Mouse (Mus musculus): ENCODE measurements at regions not wholly inside any gene's neighbourhood (a gene's known extent, or its start where the extent isn't known, plus 50 kb on each side); places are given as distances from the start of the nearest gene placed in this dataset.

DNA sequence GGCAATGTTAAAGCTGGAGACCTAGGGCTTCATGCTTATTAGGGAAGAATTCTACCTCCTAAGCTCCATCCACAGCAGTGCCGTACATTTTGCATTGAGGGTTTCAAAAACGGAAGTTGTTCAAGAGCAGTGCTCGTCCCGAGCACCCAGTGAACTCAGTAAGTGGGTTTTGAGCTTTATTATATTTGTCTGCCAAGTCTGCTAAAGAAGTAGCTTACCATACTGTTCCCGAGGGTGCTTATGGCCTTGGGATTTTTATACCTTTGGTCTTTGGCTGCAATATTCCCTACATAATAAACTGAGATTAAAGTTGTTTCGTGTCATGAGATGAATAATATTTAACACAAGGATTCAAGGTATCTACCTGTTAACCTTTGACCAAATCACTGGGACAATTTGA lies 195.2 kb downstream of the Klf5 start:
- no peaks in the 10 kb centered on the region for H3K9me3 ChIP-seq (ENCODE audit: control insufficient read depth, low read length)
- peak; percentile 59 for ATAC-seq
- no peaks in the 10 kb centered on the region for H3K36me3 ChIP-seq (ENCODE audit: control insufficient read depth, insufficient read depth, low read length)
- H3K4me3 ChIP-seq (ENCODE audit: low read length): no peak overlapping the region
- 0 out of 2 replicates have a peak, but pooled peaks cover 3% of the 10 kb centered on the region for H3K4me1 ChIP-seq (ENCODE audit: control insufficient read depth, insufficient read depth, low read length)
- no peak overlapping the region for H3K4me2 ChIP-seq (ENCODE audit: low read depth, low read length)
- 80% methylated on average over 6 of the region's 6 CpGs for WGBS
- H3K27me3 ChIP-seq (replicated peaks; ENCODE audit: control insufficient read depth, insufficient read depth, low read length): no peaks in the 10 kb centered on the region
- peak overlapping the region; percentile 48 for H3K27ac ChIP-seq (ENCODE audit: low read length)
- no peak overlapping the region for H3K9ac ChIP-seq (ENCODE audit: low read depth, low read length)

DNA sequence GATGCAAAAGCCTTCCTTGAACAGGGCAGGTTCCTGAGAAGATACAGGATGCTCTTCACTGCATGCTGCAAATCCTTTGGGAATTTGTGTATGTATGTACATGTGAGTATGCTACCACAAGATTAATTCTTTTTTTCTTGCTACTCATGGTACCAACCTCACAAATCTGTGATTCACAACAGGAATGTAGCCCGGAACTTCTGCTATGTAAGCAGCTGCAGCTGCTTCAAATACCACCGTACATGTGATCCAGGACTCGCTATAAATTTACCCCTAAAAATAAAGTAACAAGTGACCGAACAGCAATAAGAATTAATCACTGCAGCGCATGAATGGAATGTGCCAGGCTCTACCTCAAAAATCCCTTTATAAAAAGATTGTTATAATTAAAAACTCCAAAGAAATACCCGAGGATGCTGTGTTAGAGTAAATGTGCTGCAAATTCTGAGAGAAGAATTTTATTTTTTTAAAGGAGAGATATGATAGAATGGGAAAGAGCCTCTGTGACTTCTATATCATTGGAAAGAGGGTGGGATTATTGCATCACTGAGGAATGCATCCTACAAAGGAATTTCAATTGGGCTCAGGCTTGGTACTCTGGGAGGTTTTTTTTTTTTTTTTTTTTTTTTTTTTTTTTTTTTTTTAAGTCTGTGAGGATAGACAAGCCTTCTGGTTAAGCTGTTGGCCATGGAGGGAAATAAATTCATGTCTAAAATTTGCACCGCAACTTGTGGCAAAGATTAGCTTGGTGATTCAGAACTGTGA lies 201.2 kb downstream of the Klf5 start:
- no peak overlapping the region for H3K27ac ChIP-seq (ENCODE audit: low read length)
- H3K9ac ChIP-seq (ENCODE audit: low read depth, low read length): no peak overlapping the region
- no peaks in the 10 kb centered on the region for H3K4me1 ChIP-seq (ENCODE audit: control insufficient read depth, insufficient read depth, low read length)
- H3K4me3 ChIP-seq (ENCODE audit: low read length): no peak overlapping the region
- ATAC-seq: no peak
- WGBS: 80% methylated on average over 7 of the region's 7 CpGs
- H3K27me3 ChIP-seq (replicated peaks; ENCODE audit: control insufficient read depth, insufficient read depth, low read length): no peaks in the 10 kb centered on the region
- H3K4me2 ChIP-seq (ENCODE audit: low read depth, low read length): no peak overlapping the region
- no peaks in the 10 kb centered on the region for H3K36me3 ChIP-seq (ENCODE audit: control insufficient read depth, insufficient read depth, low read length)
- peaks cover 5% of the 10 kb centered on the region; the same call in 1 of the 2 replicates for H3K9me3 ChIP-seq (ENCODE audit: control insufficient read depth, low read length)

DNA sequence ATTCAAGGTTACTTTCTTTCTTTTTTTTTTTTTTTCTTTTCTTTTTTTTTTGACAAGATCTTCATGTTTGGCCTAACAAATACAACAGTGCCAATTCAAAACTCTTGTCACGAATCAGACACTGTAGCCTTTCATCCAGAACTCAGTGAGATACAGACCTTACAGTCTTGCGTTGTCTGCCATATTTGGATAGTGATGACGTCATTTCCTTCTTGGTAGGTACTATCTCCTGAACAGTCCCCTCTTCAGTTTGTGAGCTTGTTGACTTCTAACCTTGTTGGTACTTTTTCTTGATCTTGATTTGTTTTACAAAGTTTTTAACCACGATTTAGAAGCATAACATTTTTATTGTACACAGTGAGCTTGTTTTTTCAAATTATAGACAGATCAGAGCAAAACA lies 206.4 kb downstream of the Klf5 start:
- WGBS: 76% methylated on average over 4 of the region's 4 CpGs
- Histone ChIP-seq H3K4me2 (ENCODE audit: low read depth, low read length) (no peak overlapping the region), H3K9ac (ENCODE audit: low read depth, low read length) (no peak overlapping the region), H3K9me3 (ENCODE audit: control insufficient read depth, low read length) (peaks cover 5% of the 10 kb centered on the region; the same call in 1 of the 2 replicates), H3K36me3 (ENCODE audit: control insufficient read depth, insufficient read depth, low read length) (no peaks in the 10 kb centered on the region), H3K27me3 (replicated peaks; ENCODE audit: control insufficient read depth, insufficient read depth, low read length) (no peaks in the 10 kb centered on the region), H3K27ac (ENCODE audit: low read length) (no peak overlapping the region), H3K4me1 (ENCODE audit: control insufficient read depth, insufficient read depth, low read length) (no peaks in the 10 kb centered on the region), H3K4me3 (ENCODE audit: low read length) (no peak overlapping the region)
- ATAC-seq: no peak

DNA sequence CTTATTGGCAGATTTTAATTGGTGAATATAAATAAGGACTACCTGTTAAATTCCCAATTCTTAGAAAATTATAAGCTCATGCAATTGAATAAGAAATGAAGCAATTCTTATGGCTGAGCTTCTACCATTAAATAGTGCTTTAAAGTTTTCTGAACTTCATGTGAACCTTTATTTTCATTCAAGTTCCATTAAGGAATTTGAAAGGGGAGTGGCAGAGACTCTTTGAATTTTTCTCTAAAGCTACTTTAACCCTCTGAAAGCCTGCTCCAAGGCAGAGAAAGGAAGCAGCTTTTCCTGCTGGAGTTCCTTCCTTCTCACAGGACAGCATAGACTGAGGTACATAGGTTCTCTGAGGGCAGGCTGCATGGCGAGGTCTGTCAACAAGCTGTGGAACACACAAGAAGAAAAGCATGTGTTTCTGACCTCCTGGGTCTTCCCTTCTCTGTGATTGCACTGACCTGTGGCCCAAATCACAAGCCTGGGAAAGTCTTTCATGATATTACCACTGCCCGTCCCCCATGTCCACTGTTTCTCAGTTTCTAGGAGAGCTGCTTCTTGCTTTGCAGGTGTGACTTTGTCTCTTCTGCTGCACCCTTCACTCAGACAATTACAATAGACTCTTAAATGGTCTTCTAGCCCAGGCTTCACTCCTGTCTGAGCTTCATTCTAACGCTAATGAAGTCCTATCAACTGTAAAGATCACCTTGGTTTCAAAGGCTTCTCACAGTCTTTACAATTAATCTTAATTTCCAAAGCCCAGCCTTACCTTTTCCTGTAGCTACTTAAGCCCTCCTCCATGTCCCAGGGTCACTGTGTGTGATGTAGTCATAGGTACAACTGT lies 211.4 kb downstream of the Klf5 start:
- no peaks in the 10 kb centered on the region for H3K9me3 ChIP-seq (ENCODE audit: control insufficient read depth, low read length)
- no peak overlapping the region for H3K4me3 ChIP-seq (ENCODE audit: low read length)
- no peak overlapping the region for H3K27ac ChIP-seq (ENCODE audit: low read length)
- H3K4me1 ChIP-seq (ENCODE audit: control insufficient read depth, insufficient read depth, low read length): no peaks in the 10 kb centered on the region
- H3K4me2 ChIP-seq (ENCODE audit: low read depth, low read length): no peak overlapping the region
- WGBS: 68% methylated on average over 3 of the region's 3 CpGs
- ATAC-seq: no peak
- H3K36me3 ChIP-seq (ENCODE audit: control insufficient read depth, insufficient read depth, low read length): no peaks in the 10 kb centered on the region
- H3K27me3 ChIP-seq (replicated peaks; ENCODE audit: control insufficient read depth, insufficient read depth, low read length): no peaks in the 10 kb centered on the region
- no peak overlapping the region for H3K9ac ChIP-seq (ENCODE audit: low read depth, low read length)

DNA sequence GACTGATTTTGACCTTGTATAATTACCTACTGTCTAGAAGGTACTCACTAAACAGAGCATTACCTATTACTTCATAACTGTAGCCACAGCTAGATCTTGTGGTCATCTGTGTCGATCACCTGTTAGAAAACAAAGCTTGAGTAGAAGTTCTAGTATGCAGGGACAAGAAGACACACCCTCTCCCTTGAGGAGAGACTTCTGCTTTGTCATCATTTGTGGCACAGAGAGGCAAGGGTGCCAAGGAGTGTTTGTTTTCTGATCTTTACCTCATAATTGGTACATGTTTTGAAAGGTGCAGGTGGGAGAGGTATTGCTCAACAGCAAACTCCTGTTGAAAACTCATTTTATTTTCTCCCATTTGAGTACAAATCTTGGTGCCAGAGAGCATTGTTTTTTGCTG lies 217.0 kb downstream of the Klf5 start:
- Histone ChIP-seq H3K9me3 (ENCODE audit: control insufficient read depth, low read length) (no peaks in the 10 kb centered on the region), H3K36me3 (ENCODE audit: control insufficient read depth, insufficient read depth, low read length) (no peaks in the 10 kb centered on the region), H3K4me3 (ENCODE audit: low read length) (no peak overlapping the region), H3K27me3 (replicated peaks; ENCODE audit: control insufficient read depth, insufficient read depth, low read length) (no peaks in the 10 kb centered on the region), H3K27ac (ENCODE audit: low read length) (no peak overlapping the region), H3K4me1 (ENCODE audit: control insufficient read depth, insufficient read depth, low read length) (no peaks in the 10 kb centered on the region), H3K4me2 (ENCODE audit: low read depth, low read length) (no peak overlapping the region), H3K9ac (ENCODE audit: low read depth, low read length) (no peak overlapping the region)
- ATAC-seq: no peak
- 87% methylated on average over 1 of the region's 1 CpGs for WGBS

DNA sequence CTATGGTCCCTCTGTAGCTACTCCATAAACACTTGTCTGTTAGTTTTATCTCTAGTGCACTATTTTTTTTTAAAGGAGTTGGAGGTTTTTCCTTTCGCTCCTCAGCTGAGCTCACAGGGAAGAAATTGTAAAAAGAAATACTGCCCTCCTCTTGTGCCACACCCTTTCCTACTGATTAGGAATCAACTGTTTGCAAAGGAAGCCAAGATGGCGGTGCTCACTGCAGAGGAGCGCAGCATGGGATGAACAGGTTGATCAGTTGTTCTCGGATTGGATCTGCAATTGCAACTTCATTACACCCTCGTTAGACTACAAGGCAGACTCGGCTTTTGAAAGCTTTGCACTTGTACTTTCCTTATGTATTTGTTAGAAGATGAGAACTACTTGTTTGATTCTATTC lies 218.2 kb downstream of the Klf5 start:
- H3K4me2 ChIP-seq (ENCODE audit: low read depth, low read length): no peak overlapping the region
- H3K4me3 ChIP-seq (ENCODE audit: low read length): no peak overlapping the region
- H3K9ac ChIP-seq (ENCODE audit: low read depth, low read length): no peak overlapping the region
- 73% methylated on average over 6 of the region's 6 CpGs for WGBS
- H3K27me3 ChIP-seq (replicated peaks; ENCODE audit: control insufficient read depth, insufficient read depth, low read length): no peaks in the 10 kb centered on the region
- no peaks in the 10 kb centered on the region for H3K9me3 ChIP-seq (ENCODE audit: control insufficient read depth, low read length)
- no peaks in the 10 kb centered on the region for H3K4me1 ChIP-seq (ENCODE audit: control insufficient read depth, insufficient read depth, low read length)
- H3K36me3 ChIP-seq (ENCODE audit: control insufficient read depth, insufficient read depth, low read length): no peaks in the 10 kb centered on the region
- peak; percentile 64; the same call in 1 of the 2 replicates for ATAC-seq
- no peak overlapping the region for H3K27ac ChIP-seq (ENCODE audit: low read length)

DNA sequence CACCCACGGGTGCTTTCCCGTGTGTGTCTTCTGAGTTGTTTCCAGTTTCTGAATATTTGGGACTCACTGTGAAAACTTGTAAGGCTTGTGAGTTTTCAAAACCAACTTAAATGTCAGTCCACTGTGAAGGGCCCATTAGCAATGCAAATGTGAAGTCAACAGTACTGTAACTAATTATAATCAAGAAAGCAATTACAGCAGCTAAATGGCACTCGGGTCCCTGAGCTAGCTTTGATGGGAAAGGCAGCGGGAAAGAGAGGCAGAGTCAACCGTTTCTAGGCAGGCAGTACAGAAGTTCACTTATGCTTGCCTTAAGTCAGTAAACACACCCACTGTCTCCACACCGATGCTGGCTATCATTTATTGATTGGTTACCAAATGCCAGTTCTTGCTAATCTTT lies 221.9 kb downstream of the Klf5 start:
- Histone ChIP-seq H3K27ac (ENCODE audit: low read length) (no peak overlapping the region), H3K4me2 (ENCODE audit: low read depth, low read length) (no peak overlapping the region), H3K9me3 (ENCODE audit: control insufficient read depth, low read length) (no peaks in the 10 kb centered on the region), H3K27me3 (replicated peaks; ENCODE audit: control insufficient read depth, insufficient read depth, low read length) (no peaks in the 10 kb centered on the region), H3K4me3 (ENCODE audit: low read length) (no peak overlapping the region), H3K36me3 (ENCODE audit: control insufficient read depth, insufficient read depth, low read length) (no peaks in the 10 kb centered on the region), H3K4me1 (ENCODE audit: control insufficient read depth, insufficient read depth, low read length) (no peaks in the 10 kb centered on the region), H3K9ac (ENCODE audit: low read depth, low read length) (no peak overlapping the region)
- 62% methylated on average over 6 of the region's 6 CpGs for WGBS
- ATAC-seq: no peak

DNA sequence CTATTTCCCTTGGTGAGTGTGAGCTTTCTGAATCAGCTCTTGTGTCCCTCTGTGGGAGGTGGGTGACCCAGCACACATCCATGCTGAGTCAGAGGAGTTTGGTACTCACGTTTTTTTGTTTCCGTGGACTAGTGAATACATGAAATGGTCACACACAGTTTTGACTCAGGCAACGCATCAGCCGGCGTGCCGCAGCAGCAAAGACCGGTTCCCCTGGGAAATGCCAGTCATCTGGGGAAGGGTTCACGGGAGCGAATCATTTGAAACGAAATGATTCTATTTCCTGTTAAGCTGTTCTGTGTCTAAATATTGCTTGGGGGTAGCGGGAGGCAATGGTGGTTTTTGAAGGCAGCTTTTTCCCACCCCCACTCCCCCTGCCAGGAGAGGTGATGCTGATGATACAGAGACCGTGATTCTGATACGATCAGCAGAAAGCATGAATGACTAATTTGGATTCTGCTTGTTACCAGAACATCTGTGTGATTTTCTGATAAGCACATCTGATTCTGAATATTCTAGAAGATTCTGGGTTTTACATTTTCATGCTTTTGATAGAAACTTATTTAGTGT lies 223.5 kb downstream of the Klf5 start:
- no peaks in the 10 kb centered on the region for H3K27me3 ChIP-seq (replicated peaks; ENCODE audit: control insufficient read depth, insufficient read depth, low read length)
- H3K27ac ChIP-seq (ENCODE audit: low read length): no peak overlapping the region
- H3K4me3 ChIP-seq (ENCODE audit: low read length): no peak overlapping the region
- 89% methylated on average over 13 of the region's 13 CpGs for WGBS
- H3K4me2 ChIP-seq (ENCODE audit: low read depth, low read length): no peak overlapping the region
- H3K9me3 ChIP-seq (ENCODE audit: control insufficient read depth, low read length): no peaks in the 10 kb centered on the region
- ATAC-seq: no peak
- H3K9ac ChIP-seq (ENCODE audit: low read depth, low read length): no peak overlapping the region
- H3K36me3 ChIP-seq (ENCODE audit: control insufficient read depth, insufficient read depth, low read length): no peaks in the 10 kb centered on the region
- H3K4me1 ChIP-seq (ENCODE audit: control insufficient read depth, insufficient read depth, low read length): no peaks in the 10 kb centered on the region

DNA sequence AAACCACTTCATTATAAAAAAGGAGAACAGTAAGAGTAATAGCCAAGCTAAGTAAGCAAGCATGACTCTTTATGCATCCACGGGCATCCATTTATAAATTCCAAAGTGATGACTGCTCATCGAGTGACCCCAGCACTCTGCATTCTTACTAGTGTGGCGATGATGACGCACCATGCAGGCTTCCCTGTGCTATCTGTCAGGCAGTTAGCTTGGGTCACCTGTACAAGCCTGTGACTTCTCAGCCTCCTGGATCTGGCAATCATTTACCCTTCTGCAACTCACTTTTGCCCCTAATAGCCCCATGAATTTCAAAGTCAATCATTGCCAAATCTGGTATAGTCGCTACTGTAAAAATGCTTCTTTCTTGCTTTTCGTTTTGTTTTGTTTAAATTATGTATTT lies 237.3 kb downstream of the Klf5 start:
- H3K9me3 ChIP-seq (ENCODE audit: control insufficient read depth, low read length): no peaks in the 10 kb centered on the region
- 61% methylated on average over 6 of the region's 6 CpGs for WGBS
- H3K27ac ChIP-seq (ENCODE audit: low read length): no peak overlapping the region
- no peaks in the 10 kb centered on the region for H3K4me1 ChIP-seq (ENCODE audit: control insufficient read depth, insufficient read depth, low read length)
- no peaks in the 10 kb centered on the region for H3K36me3 ChIP-seq (ENCODE audit: control insufficient read depth, insufficient read depth, low read length)
- no peak overlapping the region for H3K4me2 ChIP-seq (ENCODE audit: low read depth, low read length)
- no peak overlapping the region for H3K9ac ChIP-seq (ENCODE audit: low read depth, low read length)
- no peaks in the 10 kb centered on the region for H3K27me3 ChIP-seq (replicated peaks; ENCODE audit: control insufficient read depth, insufficient read depth, low read length)
- ATAC-seq: peak; percentile 99
- no peak overlapping the region for H3K4me3 ChIP-seq (ENCODE audit: low read length)
